Mouse (Mus musculus) liver, adult 2 months (tissue): ENCODE measurements at regions not wholly inside any gene's neighbourhood (a gene's known extent, or its start where the extent isn't known, plus 50 kb on each side); places are given as distances from the start of the nearest gene placed in this dataset.

Experiments used
- CTCF ChIP-seq: fragments of 200-500 bp; IDR thresholded peaks from 2 replicates; pipeline ENCODE4 v1.5.1; 2011; ENCODE audit warnings: low read depth, low read length, control low read depth
- POLR2A ChIP-seq: fragments of 200-500 bp; IDR thresholded peaks from 2 replicates; pipeline ENCODE4 v1.6.1; 2011; ENCODE audit warnings: low read length, control low read depth; ENCODE audit not compliant: insufficient read depth; ENCODE audit errors: extremely low read depth

DNA sequence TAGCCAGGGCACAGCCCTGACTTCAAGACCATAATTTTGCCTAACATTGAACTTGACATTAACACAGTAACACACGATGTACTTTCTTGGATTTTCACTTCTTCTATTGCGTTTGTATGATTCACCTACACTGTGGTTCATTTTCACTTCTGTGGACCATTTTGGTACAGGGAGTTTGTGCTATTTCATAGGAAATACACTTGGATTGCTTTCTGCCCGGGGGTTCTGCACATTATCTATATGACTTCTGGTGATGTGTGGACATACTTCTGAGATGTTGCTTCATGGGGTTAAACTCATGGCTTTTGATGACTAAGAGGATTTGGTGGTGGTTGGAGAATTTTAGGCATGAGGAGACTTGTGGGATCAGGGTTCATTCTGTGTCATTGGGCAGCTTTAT is 640.4 kb upstream of the Gm19410 start:
- TF ChIP-seq POLR2A (no peak), CTCF (no peak)
